Mouse (Mus musculus) MEL (cell line): Measurements from ENCODE around the gene Atp2a2.

Experiments
- CTCF ChIP-seq, 3 experiments: IDR thresholded peaks in 2 of 3; conservative IDR thresholded peaks in 1 of 3; 2 replicates each; pipeline ENCODE4 v1.5.1; 2011 to 2012; ENCODE audit warnings: low read length in 3 of 3, low read depth in 2 of 3, mild to moderate bottlenecking in 2 of 3, improper control_type of control experiment in 1 of 3, inconsistent platforms in 1 of 3, mixed read lengths in 1 of 3, moderate library complexity in 1 of 3; ENCODE audit not compliant: control insufficient read depth in 1 of 3, insufficient read depth in 1 of 3, poor library complexity in 1 of 3, severe bottlenecking in 1 of 3
- JUND ChIP-seq: IDR thresholded peaks from 2 replicates; pipeline ENCODE4 v1.6.1; 2011; ENCODE audit warnings: low read depth, mild to moderate bottlenecking, improper control_type of control experiment, low read length
- RCOR1 ChIP-seq: IDR thresholded peaks from 2 replicates; pipeline ENCODE4 v1.6.1; 2012; ENCODE audit warnings: low read depth, mild to moderate bottlenecking, inconsistent platforms, low read length, improper control_type of control experiment

GRCm38 (mm10) chr5:122453188-122453587, 48.8 kb downstream of the Atp2a2 start:
- TF ChIP-seq CTCF (IDR thresholded peaks at IDR 0.05 in 2 of 3, conservative IDR thresholded peaks at IDR 0.05 in 1 of 3; ENCODE audit: control insufficient read depth in 1 of 3, insufficient read depth in 1 of 3, low read depth in 2 of 3, low read length in 3 of 3, poor library complexity in 1 of 3, severe bottlenecking in 1 of 3) (no peak), RCOR1 (no peak), JUND (no peak)
